Mouse (Mus musculus) frontal cortex, postnatal 10 days (tissue): ENCODE measurements around the gene Smco4.
"Not testable (repeated sequence)": the region's sequence is repeated elsewhere in the genome, so short reads cannot be mapped to it uniquely, and the experiment has no call there.

Source experiments
- DNase-seq, 2 experiments: peaks; one replicate each; pipeline ENCODE4 v3.0.0; 2022; ENCODE audit warnings: low spot score in 2 of 2, mixed read lengths in 1 of 2

Smco4 gene

GRCm38 (mm10) chr9:15493235-15493924, at the start of gene Smco4:
Smco4 (plus strand) TSS chr9:15493432.
- peak in 1 of 2 experiments; percentile 54 for DNase-seq

GRCm38 (mm10) chr9:15447397-15447796, 45.8 kb upstream of the Smco4 start:
- no peak for DNase-seq

GRCm38 (mm10) chr9:15450921-15451320, 42.3 kb upstream of the Smco4 start:
- DNase-seq, result no peak

- DNase-seq, result no peak
These were observed 21.0 kb upstream of the Smco4 start for GRCm38 (mm10) chr9:15472256-15472655.

GRCm38 (mm10) chr9:15473206-15473605, 20.0 kb upstream of the Smco4 start:
- no peak for DNase-seq

GRCm38 (mm10) chr9:15477556-15477955, 15.7 kb upstream of the Smco4 start:
- no peak for DNase-seq

GRCm38 (mm10) chr9:15487682-15488424, 5.4 kb upstream of the Smco4 start:
- no peak for DNase-seq

- DNase-seq, result no peak
These were observed 3.9 kb upstream of the Smco4 start for GRCm38 (mm10) chr9:15489293-15489692.

GRCm38 (mm10) chr9:15490331-15491100, 2.7 kb upstream of the Smco4 start:
- no peak for DNase-seq

GRCm38 (mm10) chr9:15491686-15492085, 1.5 kb upstream of the Smco4 start:
- DNase-seq, result no peak

- DNase-seq, result no peak
These were observed 831 bp upstream of the Smco4 start for GRCm38 (mm10) chr9:15492401-15492800.

GRCm38 (mm10) chr9:15493925-15494558, 810 bp downstream of the Smco4 start:
- peak; percentile 16 to 67 for DNase-seq

- DNase-seq, result not testable (repeated sequence)
These were observed 2.0 kb downstream of the Smco4 start for GRCm38 (mm10) chr9:15495281-15495680.

- no peak for DNase-seq
These were observed 2.8 kb downstream of the Smco4 start for GRCm38 (mm10) chr9:15495921-15496577.

GRCm38 (mm10) chr9:15500025-15500424, 6.8 kb downstream of the Smco4 start:
- no peak for DNase-seq

- no peak for DNase-seq
These were observed 8.4 kb downstream of the Smco4 start for GRCm38 (mm10) chr9:15501319-15502256.

GRCm38 (mm10) chr9:15502476-15502875, 9.2 kb downstream of the Smco4 start:
- DNase-seq, result no peak

- no peak for DNase-seq
These were observed 10.1 kb downstream of the Smco4 start for GRCm38 (mm10) chr9:15503307-15503706.

GRCm38 (mm10) chr9:15503827-15504226, 10.6 kb downstream of the Smco4 start:
- no peak for DNase-seq

GRCm38 (mm10) chr9:15505288-15505687, 12.1 kb downstream of the Smco4 start:
- DNase-seq, result no peak
